Mouse (Mus musculus) G1E-ER4 (cell line): ENCODE data around the gene Etl4. TPM values are rescaled to one million over a fixed set of nuclear protein-coding genes. Genes with fewer than 3 reads are reported as not detected.

Source experiments
- GATA1 ChIP-seq: IDR thresholded peaks from one replicate; pipeline ENCODE4 v1.8.0; 2012; ENCODE audit warnings: low read length, inconsistent platforms
- polyA plus RNA-seq: library from polyadenylated mRNA; stranded (reverse); fragments of >175 nt; gene quantifications from 2 replicates; pipeline ENCODE4 v1.2.3, GENCODE M21; 2012

Gene Etl4
- polyA plus RNA-seq, 1 experiment, result not detected

DNA sequence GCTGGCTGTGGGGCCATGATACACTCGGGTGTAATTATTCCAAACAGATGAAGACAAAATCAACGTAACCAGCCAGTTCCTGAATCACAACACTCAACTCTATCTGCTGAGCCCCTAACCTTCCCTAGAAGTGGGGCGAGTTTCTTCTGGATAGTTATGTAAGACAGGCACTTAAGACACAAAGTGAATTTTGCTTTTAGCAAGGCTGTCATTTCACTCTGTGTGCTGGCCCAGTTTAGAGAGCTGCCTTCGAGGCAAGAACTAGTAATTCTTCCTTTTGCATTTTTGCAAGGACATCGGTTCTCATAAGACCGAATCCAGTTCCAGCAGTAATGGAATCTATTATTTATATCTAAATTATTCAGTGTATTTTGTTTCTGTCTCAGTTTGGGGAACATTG, 487.4 kb downstream of the Etl4 start:
- TF ChIP-seq GATA1, result no peak

- no peak for TF ChIP-seq GATA1
Measured at GRCm38 (mm10) chr2:20400556-20400955, 491.0 kb downstream of the Etl4 start.

DNA sequence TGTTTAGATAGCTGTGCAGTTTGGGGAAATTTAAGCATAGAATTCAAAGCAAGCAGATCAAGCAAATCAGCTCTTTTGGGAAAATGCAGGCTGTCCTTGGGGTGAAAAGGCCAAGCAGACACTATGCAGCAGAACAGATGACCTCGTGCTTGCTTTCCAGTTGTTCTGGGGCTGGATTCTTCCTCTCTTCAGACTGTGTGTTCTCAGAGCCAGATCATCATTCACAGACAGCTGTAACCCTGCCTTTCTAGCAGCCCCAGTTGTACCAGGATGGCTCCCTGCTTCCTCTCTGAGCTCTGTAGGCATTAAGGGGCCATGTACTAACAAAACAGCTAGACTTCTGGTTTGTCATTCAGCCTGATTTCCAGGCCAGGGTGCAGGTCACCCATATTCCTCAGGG, 494.8 kb downstream of the Etl4 start:
- TF ChIP-seq GATA1, result no peak

- TF ChIP-seq GATA1, result no peak
Measured at GRCm38 (mm10) chr2:20407101-20407500, 497.5 kb downstream of the Etl4 start.

- TF ChIP-seq GATA1, result no peak
Measured at GRCm38 (mm10) chr2:20414856-20415255, 505.3 kb downstream of the Etl4 start.

GRCm38 (mm10) chr2:20416934-20417614, 507.5 kb downstream of the Etl4 start:
- TF ChIP-seq GATA1, result no peak

DNA sequence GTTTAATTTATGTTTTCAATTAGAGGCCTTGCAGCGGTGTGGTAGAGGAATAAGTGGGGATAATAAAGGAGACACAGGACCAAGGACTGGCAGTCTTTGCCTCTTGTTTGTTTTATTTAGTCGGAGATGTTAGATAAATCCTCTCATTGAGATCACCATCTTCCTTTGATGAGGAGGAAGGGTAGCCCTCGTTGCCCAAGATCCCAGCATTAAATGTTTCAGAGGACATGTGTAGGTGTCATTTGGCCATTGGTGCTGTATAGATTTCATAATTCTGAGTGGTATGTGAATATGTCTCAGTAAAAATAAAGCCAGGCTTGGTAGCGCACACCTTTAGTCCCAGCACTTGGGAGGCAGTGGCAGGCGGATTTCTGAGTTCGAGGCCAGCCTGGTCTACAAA, 508.4 kb downstream of the Etl4 start:
- no peak for TF ChIP-seq GATA1

GRCm38 (mm10) chr2:20419975-20420374, 510.4 kb downstream of the Etl4 start:
- TF ChIP-seq GATA1, result no peak

DNA sequence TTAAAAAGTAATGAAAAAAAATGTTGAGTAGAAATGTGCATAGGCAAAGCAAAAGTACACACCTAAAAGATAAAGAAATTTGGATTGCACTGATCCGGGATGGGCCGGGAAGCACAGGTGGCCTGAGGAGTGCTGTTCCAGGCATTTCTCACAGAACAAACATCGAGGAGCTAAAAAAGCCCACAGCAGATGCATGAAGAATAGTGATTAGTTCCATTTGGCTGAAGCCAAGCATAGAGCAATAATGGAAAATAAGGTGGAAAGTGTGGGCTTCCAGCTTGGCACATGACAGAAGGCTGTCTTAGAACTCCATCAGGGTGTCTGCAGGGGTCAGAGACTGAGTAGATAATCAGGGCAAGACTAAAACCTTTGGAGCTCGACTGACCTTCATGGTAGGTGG, 512.7 kb downstream of the Etl4 start:
- no peak for TF ChIP-seq GATA1

DNA sequence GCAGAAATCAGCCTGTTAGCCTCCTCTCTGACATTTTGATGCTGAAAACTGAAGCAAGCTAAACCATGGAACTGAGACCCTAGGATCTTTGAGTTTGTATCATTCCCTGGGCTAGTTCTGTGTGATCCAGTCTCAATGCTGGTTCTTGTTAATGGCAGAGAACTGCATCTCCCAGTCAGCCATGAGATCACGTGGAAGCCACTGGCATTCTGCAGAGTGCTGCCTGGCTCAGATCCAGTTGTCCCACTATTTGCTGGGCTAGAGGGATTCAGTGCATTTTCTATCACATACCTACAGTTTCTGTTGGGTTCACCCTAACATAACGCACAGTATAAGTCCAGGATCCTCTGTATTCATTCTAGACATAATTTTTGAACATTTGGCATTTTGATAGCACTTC, 524.1 kb downstream of the Etl4 start:
- TF ChIP-seq GATA1, result no peak

- no peak for TF ChIP-seq GATA1
Measured at GRCm38 (mm10) chr2:20435530-20435929, 526.0 kb downstream of the Etl4 start.

- no peak for TF ChIP-seq GATA1
Measured at GRCm38 (mm10) chr2:20442731-20443130, 533.2 kb downstream of the Etl4 start.

- no peak for TF ChIP-seq GATA1
Measured at GRCm38 (mm10) chr2:20443671-20444440, 534.3 kb downstream of the Etl4 start.

DNA sequence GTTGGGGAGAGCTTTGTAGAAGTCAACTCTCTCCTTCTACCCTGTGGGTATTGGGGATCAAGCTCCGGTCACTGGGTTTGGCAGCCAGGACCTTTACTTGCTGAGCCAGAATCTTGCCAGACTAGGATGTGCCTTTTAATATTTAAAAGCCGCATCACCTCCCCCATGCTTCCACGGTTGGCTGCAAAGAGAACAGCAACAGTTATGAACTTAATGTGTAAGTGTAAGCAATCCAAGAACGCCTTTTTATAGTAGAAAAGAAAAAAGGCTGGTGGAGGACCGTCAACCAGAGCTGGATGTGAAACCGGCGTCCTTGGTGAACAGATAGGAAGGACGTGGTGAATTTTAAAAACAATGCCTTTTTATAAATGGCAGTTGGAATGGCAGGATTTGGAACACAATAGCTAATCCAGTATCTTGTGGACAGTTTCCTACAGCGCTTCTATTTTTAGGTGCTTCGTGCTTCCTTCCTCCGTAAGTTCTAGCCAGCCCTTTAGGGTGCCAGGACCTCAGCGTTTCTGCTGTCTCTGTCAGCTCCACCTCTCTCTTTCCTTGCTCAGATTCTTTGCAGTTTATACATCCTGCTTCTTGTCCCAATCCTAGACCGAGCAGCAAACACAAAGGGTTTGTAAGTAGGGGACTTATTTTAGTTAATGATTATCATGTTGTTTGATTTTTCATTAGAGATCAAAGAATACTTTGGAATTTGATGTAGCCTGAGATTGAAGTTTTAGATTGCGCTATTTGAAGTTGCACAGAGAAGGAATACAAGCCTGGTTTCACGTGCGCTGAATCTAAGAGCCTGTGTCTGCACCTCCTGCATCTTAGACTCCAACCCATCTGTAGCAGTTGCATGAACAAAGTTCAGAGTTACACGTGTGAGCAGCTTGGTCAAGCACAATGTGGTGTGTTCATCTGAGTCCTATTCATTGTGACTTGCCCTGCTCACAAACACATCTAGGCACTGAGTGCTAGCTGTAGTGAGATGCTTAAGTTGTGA, 535.9 kb downstream of the Etl4 start:
- TF ChIP-seq GATA1, result no peak

GRCm38 (mm10) chr2:20446180-20446579, 536.6 kb downstream of the Etl4 start:
- TF ChIP-seq GATA1, result no peak

DNA sequence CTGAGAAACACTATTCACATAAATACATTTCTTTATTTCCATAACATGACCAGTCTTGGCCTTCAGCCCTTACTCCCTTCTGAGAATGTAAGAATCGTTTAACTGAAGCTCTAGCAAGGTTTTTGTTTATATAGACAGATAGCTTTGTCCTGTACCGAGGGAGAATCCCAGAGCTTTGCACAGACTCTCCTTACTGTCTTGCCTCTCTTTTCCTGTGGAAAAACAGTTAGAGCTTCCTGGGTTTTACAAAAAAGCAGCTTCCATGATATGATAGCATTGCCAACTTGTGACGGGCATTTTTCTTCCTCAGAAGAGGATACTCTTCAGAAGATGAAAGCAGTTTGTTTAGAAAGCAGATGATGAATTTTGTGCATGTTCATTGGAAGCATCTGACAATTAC, 541.4 kb downstream of the Etl4 start:
- no peak for TF ChIP-seq GATA1
